Mouse (Mus musculus): ENCODE measurements around the gene Ints7. TPM values are rescaled to one million over a fixed set of nuclear protein-coding genes. Genes with fewer than 3 reads are reported as not detected.

Ints7 gene
- polyA plus RNA-seq, 1 experiment from 2014 or later = 18.4 TPM

- H3K27ac ChIP-seq (replicated peaks) = no peak overlapping the region
- 47% methylated on average over 8 of the region's 8 CpGs for WGBS (ENCODE audit: insufficient replicate concordance)
- no peak overlapping the region for H3K4me3 ChIP-seq (replicated peaks)
- H3K27me3 ChIP-seq = no peaks in the 10 kb centered on the region
- H3K9ac ChIP-seq = no peak overlapping the region
- H3K36me3 ChIP-seq (replicated peaks) = no peaks in the 10 kb centered on the region
- H3K9me3 ChIP-seq (replicated peaks) = no peaks in the 10 kb centered on the region
- peaks cover 21% of the 10 kb centered on the region; the same call in 1 of the 2 replicates for H3K4me1 ChIP-seq (replicated peaks)
- H3K4me2 ChIP-seq = no peak overlapping the region
- ATAC-seq (ENCODE audit: insufficient read depth) = peak; percentile 49
Observed at GRCm38 (mm10) chr1:191661019-191661796, 85.8 kb downstream of the Ints7 start.

GRCm38 (mm10) chr1:191662178-191662898 lies 86.9 kb downstream of the Ints7 start:
- no peak overlapping the region for H3K4me3 ChIP-seq (replicated peaks)
- no peaks in the 10 kb centered on the region for H3K36me3 ChIP-seq (replicated peaks)
- no peak overlapping the region for H3K4me2 ChIP-seq
- H3K4me1 ChIP-seq (replicated peaks) = peaks cover 21% of the 10 kb centered on the region; the same call in 1 of the 2 replicates
- no peak for ATAC-seq (ENCODE audit: insufficient read depth)
- H3K9ac ChIP-seq = no peak overlapping the region
- H3K9me3 ChIP-seq (replicated peaks) = no peaks in the 10 kb centered on the region
- no peak overlapping the region for H3K27ac ChIP-seq (replicated peaks)
- WGBS (ENCODE audit: insufficient replicate concordance) = 40% methylated on average over 9 of the region's 9 CpGs
- H3K27me3 ChIP-seq = no peaks in the 10 kb centered on the region

DNA sequence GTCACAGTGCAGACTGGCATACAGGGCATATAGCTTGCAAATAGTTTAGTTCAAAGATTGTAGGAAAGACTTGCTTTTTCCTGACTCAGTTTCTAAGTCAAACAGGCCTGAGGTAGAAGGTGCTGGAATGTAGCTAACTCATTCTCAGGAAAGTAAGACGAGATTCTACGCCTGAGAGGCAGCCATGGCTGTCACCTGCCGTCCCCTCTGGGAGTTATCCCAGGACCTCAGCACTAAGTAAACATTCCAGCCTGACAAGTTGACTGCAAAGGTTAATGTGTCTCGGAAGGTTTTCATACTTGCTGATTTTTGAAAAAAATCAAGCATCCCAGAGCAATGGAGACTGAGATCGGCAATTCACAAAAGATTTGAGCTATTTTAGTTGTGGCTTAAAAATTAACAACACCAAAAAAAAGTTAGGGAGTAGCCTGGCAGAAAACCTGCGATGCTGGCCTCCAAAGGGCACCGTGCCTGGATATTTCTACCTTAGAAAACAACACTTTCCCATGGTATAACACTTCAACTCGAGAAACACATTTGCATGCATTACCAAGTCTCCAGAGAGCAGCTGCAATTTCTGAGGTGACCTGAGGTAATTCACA lies 87.6 kb downstream of the Ints7 start:
- H3K27ac ChIP-seq (replicated peaks) = no peak overlapping the region
- H3K9ac ChIP-seq = no peak overlapping the region
- no peaks in the 10 kb centered on the region for H3K36me3 ChIP-seq (replicated peaks)
- no peak overlapping the region for H3K4me3 ChIP-seq (replicated peaks)
- H3K4me2 ChIP-seq = no peak overlapping the region
- H3K4me1 ChIP-seq (replicated peaks) = peaks cover 21% of the 10 kb centered on the region; the same call in 1 of the 2 replicates
- no peak for ATAC-seq (ENCODE audit: insufficient read depth)
- no peaks in the 10 kb centered on the region for H3K9me3 ChIP-seq (replicated peaks)
- WGBS (ENCODE audit: insufficient replicate concordance) = 43% methylated on average over 8 of the region's 8 CpGs
- no peaks in the 10 kb centered on the region for H3K27me3 ChIP-seq

- peaks cover 21% of the 10 kb centered on the region; the same call in 1 of the 2 replicates for H3K4me1 ChIP-seq (replicated peaks)
- H3K9ac ChIP-seq = no peak overlapping the region
- WGBS (ENCODE audit: insufficient replicate concordance) = 66% methylated on average over 6 of the region's 6 CpGs
- H3K9me3 ChIP-seq (replicated peaks) = no peaks in the 10 kb centered on the region
- H3K27me3 ChIP-seq = no peaks in the 10 kb centered on the region
- no peaks in the 10 kb centered on the region for H3K36me3 ChIP-seq (replicated peaks)
- ATAC-seq (ENCODE audit: insufficient read depth) = no peak
- no peak overlapping the region for H3K4me3 ChIP-seq (replicated peaks)
- no peak overlapping the region for H3K4me2 ChIP-seq
- H3K27ac ChIP-seq (replicated peaks) = no peak overlapping the region
Observed at GRCm38 (mm10) chr1:191663603-191664002, 88.2 kb downstream of the Ints7 start.

- no peak overlapping the region for H3K9ac ChIP-seq
- no peaks in the 10 kb centered on the region for H3K36me3 ChIP-seq (replicated peaks)
- H3K4me1 ChIP-seq (replicated peaks) = peaks cover 13% of the 10 kb centered on the region; the same call in 1 of the 2 replicates
- H3K4me2 ChIP-seq = no peak overlapping the region
- H3K4me3 ChIP-seq (replicated peaks) = no peak overlapping the region
- WGBS (ENCODE audit: insufficient replicate concordance) = 60% methylated on average over 11 of the region's 11 CpGs
- no peak overlapping the region for H3K27ac ChIP-seq (replicated peaks)
- no peaks in the 10 kb centered on the region for H3K27me3 ChIP-seq
- no peaks in the 10 kb centered on the region for H3K9me3 ChIP-seq (replicated peaks)
- ATAC-seq (ENCODE audit: insufficient read depth) = no peak
Observed at GRCm38 (mm10) chr1:191666351-191666750, 90.9 kb downstream of the Ints7 start.

- no peaks in the 10 kb centered on the region for H3K36me3 ChIP-seq (replicated peaks)
- no peak overlapping the region for H3K4me3 ChIP-seq (replicated peaks)
- H3K27me3 ChIP-seq = no peaks in the 10 kb centered on the region
- H3K4me2 ChIP-seq = no peak overlapping the region
- 48% methylated on average over 9 of the region's 9 CpGs for WGBS (ENCODE audit: insufficient replicate concordance)
- H3K9ac ChIP-seq = no peak overlapping the region
- 0 out of 2 replicates have a peak, but pooled peaks cover 2% of the 10 kb centered on the region for H3K4me1 ChIP-seq (replicated peaks)
- no peak for ATAC-seq (ENCODE audit: insufficient read depth)
- H3K27ac ChIP-seq (replicated peaks) = no peak overlapping the region
- no peaks in the 10 kb centered on the region for H3K9me3 ChIP-seq (replicated peaks)
Observed at GRCm38 (mm10) chr1:191668030-191668429, 92.6 kb downstream of the Ints7 start.

Other genes with a start within 250 kb of the Ints7 start
- gene Tmem206, start 249.7 kb upstream of the Ints7 start, polyA plus RNA-seq (2015; fragmentation: Nextera tagmentation; extraction: Ambion mirVana) = 6.8 and 6.9 TPM in 2 replicates
- 18.4 and 23.3 TPM in 2 replicates for gene Ppp2r5a, start 172.4 kb upstream of the Ints7 start, polyA plus RNA-seq (2015; fragmentation: Nextera tagmentation; extraction: Ambion mirVana)
- gene Dtl, start 92 bp upstream of the Ints7 start, polyA plus RNA-seq (2015; fragmentation: Nextera tagmentation; extraction: Ambion mirVana) = 27.7 and 29.5 TPM in 2 replicates
- gene Lpgat1, start 142.2 kb downstream of the Ints7 start, polyA plus RNA-seq (2015; fragmentation: Nextera tagmentation; extraction: Ambion mirVana) = 18.7 and 19.0 TPM in 2 replicates
- 33.5 and 34.1 TPM in 2 replicates for gene Nek2, start 245.8 kb downstream of the Ints7 start, polyA plus RNA-seq (2015; fragmentation: Nextera tagmentation; extraction: Ambion mirVana)

All from liver, embryonic 15.5 days (tissue).